Mouse (Mus musculus): ENCODE results near the gene Clns1a. TPM values are rescaled to one million over a fixed set of nuclear protein-coding genes. Genes with fewer than 3 reads are reported as not detected.

Gene Clns1a
- polyA plus RNA-seq, 1 experiment from 2014 or later: 170 TPM

- 88% methylated on average over 5 of the region's 5 CpGs for WGBS
- ATAC-seq (ENCODE audit: low FRiP score): no peak
Measured at GRCm38 (mm10) chr7:97707809-97708208, 11.4 kb downstream of the Clns1a start.

GRCm38 (mm10) chr7:97709204-97709603 lies 12.8 kb downstream of the Clns1a start:
- no peak overlapping the region for H3K9ac ChIP-seq (replicated peaks)
- H3K36me3 ChIP-seq: peaks cover 23% of the 10 kb centered on the region
- WGBS: 82% methylated on average over 3 of the region's 3 CpGs
- no peak overlapping the region for H3K4me3 ChIP-seq (replicated peaks)
- H3K4me1 ChIP-seq: no peaks in the 10 kb centered on the region
- no peaks in the 10 kb centered on the region for H3K9me3 ChIP-seq (replicated peaks)
- H3K27ac ChIP-seq (replicated peaks): no peak overlapping the region
- H3K4me2 ChIP-seq: no peak overlapping the region
- no peaks in the 10 kb centered on the region for H3K27me3 ChIP-seq (replicated peaks)
- no peak for ATAC-seq (ENCODE audit: low FRiP score)

More at GRCm38 (mm10) chr7:97707809-97708208, 11.4 kb downstream of the Clns1a start:
- peaks cover 14% of the 10 kb centered on the region for H3K36me3 ChIP-seq
- H3K27me3 ChIP-seq (replicated peaks): no peaks in the 10 kb centered on the region
- no peaks in the 10 kb centered on the region for H3K4me1 ChIP-seq
- H3K9me3 ChIP-seq (replicated peaks): no peaks in the 10 kb centered on the region
- no peak overlapping the region for H3K4me2 ChIP-seq
- no peak overlapping the region for H3K4me3 ChIP-seq (replicated peaks)
- no peak overlapping the region for H3K9ac ChIP-seq (replicated peaks)
- H3K27ac ChIP-seq (replicated peaks): no peak overlapping the region

- Histone ChIP-seq H3K27ac (replicated peaks) (no peak overlapping the region), H3K4me2 (no peak overlapping the region), H3K27me3 (replicated peaks) (no peaks in the 10 kb centered on the region), H3K9ac (replicated peaks) (no peak overlapping the region), H3K4me3 (replicated peaks) (no peak overlapping the region), H3K9me3 (replicated peaks) (no peaks in the 10 kb centered on the region), H3K36me3 (peaks cover 68% of the 10 kb centered on the region), H3K4me1 (no peaks in the 10 kb centered on the region)
- no peak for ATAC-seq (ENCODE audit: low FRiP score)
- WGBS: 94% methylated on average over 5 of the region's 5 CpGs
Measured at GRCm38 (mm10) chr7:97714651-97715050, 18.2 kb downstream of the Clns1a start.

DNA sequence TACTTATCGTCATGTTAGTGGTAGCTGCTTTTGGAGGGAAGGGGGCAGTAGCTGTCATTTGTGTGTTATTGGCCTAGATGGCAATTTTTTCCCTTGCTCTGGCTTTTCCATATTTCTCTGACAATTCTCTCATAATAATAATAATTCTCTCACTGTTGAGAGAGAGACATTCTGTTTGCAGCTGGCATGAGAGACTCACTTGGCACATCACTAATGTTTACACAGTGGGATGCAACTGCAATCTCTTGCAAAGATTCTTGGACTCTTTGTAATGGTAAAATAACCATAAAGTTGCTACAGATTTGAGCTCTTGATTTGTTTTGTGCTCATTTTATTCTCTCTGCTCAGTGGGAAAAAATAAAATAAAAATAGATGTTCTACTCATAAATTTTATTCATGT lies 20.9 kb downstream of the Clns1a start:
- Histone ChIP-seq H3K9me3 (replicated peaks) (no peaks in the 10 kb centered on the region), H3K36me3 (peaks cover 73% of the 10 kb centered on the region), H3K27ac (replicated peaks) (no peak overlapping the region), H3K4me2 (no peak overlapping the region), H3K4me3 (replicated peaks) (no peak overlapping the region), H3K27me3 (replicated peaks) (no peaks in the 10 kb centered on the region), H3K9ac (replicated peaks) (no peak overlapping the region), H3K4me1 (no peaks in the 10 kb centered on the region)
- ATAC-seq (ENCODE audit: low FRiP score): no peak
- 87% methylated on average over 1 of the region's 1 CpGs for WGBS

- no peak overlapping the region for H3K9ac ChIP-seq (replicated peaks)
- H3K4me1 ChIP-seq: no peaks in the 10 kb centered on the region
- H3K9me3 ChIP-seq (replicated peaks): no peaks in the 10 kb centered on the region
- no peak overlapping the region for H3K4me2 ChIP-seq
- ATAC-seq (ENCODE audit: low FRiP score): no peak
- 75% methylated on average over 5 of the region's 5 CpGs for WGBS
- peaks cover 61% of the 10 kb centered on the region for H3K36me3 ChIP-seq
- H3K27me3 ChIP-seq (replicated peaks): no peaks in the 10 kb centered on the region
- H3K4me3 ChIP-seq (replicated peaks): no peak overlapping the region
- no peak overlapping the region for H3K27ac ChIP-seq (replicated peaks)
Measured at GRCm38 (mm10) chr7:97719078-97719477, 22.6 kb downstream of the Clns1a start.

- no peak for ATAC-seq (ENCODE audit: low FRiP score)
- Histone ChIP-seq H3K9me3 (replicated peaks) (no peaks in the 10 kb centered on the region), H3K4me1 (no peaks in the 10 kb centered on the region), H3K27ac (replicated peaks) (no peak overlapping the region), H3K4me2 (no peak overlapping the region), H3K27me3 (replicated peaks) (no peaks in the 10 kb centered on the region), H3K36me3 (peaks cover 53% of the 10 kb centered on the region), H3K9ac (replicated peaks) (no peak overlapping the region), H3K4me3 (replicated peaks) (no peak overlapping the region)
- WGBS: 84% methylated on average over 5 of the region's 5 CpGs
Measured at GRCm38 (mm10) chr7:97720109-97720508, 23.7 kb downstream of the Clns1a start.

DNA sequence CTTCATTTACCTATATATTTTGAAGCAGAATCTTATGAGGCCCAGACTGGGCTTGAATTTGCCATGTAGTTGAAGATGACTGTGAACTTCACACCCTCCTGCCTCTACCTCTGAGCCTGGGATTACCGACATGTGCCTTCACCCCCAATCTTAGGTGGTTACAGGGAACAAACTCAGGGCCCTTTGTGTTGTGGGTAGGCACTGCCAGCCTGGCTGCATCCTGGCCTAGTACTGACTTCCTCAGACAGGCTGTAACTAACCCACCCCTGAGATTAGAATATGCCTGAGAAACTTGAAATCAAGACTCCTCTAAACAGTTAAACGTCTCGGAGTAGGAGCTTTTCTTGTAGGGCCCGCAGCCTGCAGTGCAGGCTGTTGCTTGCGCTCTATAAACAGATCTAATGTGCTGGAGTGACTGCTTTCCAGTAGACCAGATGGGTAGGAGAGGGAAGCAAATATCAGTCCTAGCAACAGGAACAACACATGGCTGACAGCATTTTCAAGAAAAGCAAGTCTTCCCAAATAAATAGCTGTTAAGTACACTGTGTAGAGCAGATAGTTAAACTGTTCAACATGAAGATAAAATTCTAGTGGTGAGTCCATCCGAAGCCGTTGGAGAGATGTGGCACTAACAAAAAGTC lies 26.0 kb downstream of the Clns1a start:
- no peaks in the 10 kb centered on the region for H3K4me1 ChIP-seq
- no peaks in the 10 kb centered on the region for H3K9me3 ChIP-seq (replicated peaks)
- no peak overlapping the region for H3K9ac ChIP-seq (replicated peaks)
- H3K4me2 ChIP-seq: no peak overlapping the region
- WGBS: 89% methylated on average over 7 of the region's 7 CpGs
- no peak overlapping the region for H3K27ac ChIP-seq (replicated peaks)
- no peak overlapping the region for H3K4me3 ChIP-seq (replicated peaks)
- no peak for ATAC-seq (ENCODE audit: low FRiP score)
- H3K27me3 ChIP-seq (replicated peaks): no peaks in the 10 kb centered on the region
- peaks cover 44% of the 10 kb centered on the region for H3K36me3 ChIP-seq

DNA sequence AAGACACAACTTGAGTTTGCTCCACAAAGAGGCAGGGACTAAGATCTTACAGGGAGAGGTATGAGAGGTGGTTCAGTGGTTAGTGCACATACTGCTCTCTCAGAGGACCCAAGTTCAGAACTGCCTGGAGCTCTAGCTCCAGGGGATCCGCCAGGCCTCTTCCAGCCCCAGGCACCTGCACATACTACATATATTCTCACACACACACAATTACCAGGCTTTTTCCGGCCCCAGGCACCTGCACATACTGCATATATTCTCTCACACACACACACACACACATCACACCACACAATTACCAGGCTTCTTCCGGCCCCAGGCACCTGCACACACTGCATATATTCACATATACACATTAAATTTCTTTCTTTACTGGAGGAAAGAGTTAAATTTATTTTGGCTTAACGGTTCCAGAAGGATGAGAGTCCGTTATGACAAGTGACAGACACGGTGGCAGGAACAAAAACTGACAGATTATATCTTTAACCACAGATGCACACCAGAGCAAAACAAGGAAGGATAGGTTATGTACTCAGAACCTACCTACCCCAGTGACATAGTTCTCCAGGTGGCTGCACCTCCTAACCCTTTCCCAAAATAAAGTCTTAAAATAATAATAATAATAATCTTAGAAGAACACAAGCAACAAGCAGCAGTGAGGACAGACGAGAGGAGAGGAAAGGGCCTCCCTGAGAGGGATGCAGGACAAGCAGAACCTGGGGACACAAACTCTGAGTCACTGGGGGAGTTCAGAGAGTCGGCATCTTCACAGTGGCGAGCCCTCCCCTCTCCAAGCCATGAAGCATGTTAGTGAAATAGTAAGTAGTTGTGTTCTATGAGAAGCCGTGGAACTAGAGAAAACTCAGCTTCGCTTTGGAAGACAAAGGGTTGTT lies 27.5 kb downstream of the Clns1a start:
- Histone ChIP-seq H3K27me3 (replicated peaks) (no peaks in the 10 kb centered on the region), H3K4me3 (replicated peaks) (no peak overlapping the region), H3K9ac (replicated peaks) (no peak overlapping the region), H3K4me1 (peaks cover 4% of the 10 kb centered on the region; the same call in 1 of the 2 replicates), H3K27ac (replicated peaks) (no peak overlapping the region), H3K4me2 (no peak overlapping the region), H3K9me3 (replicated peaks) (no peaks in the 10 kb centered on the region), H3K36me3 (peaks cover 35% of the 10 kb centered on the region)
- WGBS: 89% methylated on average over 11 of the region's 11 CpGs
- no peak for ATAC-seq (ENCODE audit: low FRiP score)

- no peak for ATAC-seq (ENCODE audit: low FRiP score)
- no peak overlapping the region for H3K4me2 ChIP-seq
- H3K9ac ChIP-seq (replicated peaks): no peak overlapping the region
- H3K27me3 ChIP-seq (replicated peaks): no peaks in the 10 kb centered on the region
- no peaks in the 10 kb centered on the region for H3K9me3 ChIP-seq (replicated peaks)
- peaks cover 21% of the 10 kb centered on the region for H3K36me3 ChIP-seq
- H3K4me3 ChIP-seq (replicated peaks): no peak overlapping the region
- H3K27ac ChIP-seq (replicated peaks): no peak overlapping the region
- peaks cover 11% of the 10 kb centered on the region for H3K4me1 ChIP-seq
- 96% methylated on average over 6 of the region's 6 CpGs for WGBS
Measured at GRCm38 (mm10) chr7:97725401-97725800, 29.0 kb downstream of the Clns1a start.

DNA sequence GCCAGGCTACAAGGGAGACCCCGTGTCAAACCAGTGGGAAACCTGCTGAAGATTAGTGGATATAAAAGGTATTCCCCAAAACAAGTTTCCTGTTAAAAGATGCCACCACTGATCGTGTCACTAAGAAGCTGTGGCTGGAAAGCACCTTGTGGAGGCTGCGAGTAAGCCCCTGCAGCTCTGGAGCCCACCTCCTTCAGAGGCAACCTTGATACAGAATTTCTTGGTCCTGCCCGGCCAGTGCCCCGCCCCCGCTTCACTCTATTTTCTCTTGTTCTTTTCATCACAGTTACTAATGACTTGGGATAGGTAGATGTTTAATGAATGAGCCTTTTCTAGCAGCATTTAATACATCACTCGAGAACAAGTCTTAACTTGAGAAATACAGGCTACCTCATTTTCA lies 29.6 kb downstream of the Clns1a start:
- peaks cover 17% of the 10 kb centered on the region for H3K36me3 ChIP-seq
- ATAC-seq (ENCODE audit: low FRiP score): no peak
- no peaks in the 10 kb centered on the region for H3K9me3 ChIP-seq (replicated peaks)
- no peak overlapping the region for H3K4me3 ChIP-seq (replicated peaks)
- WGBS: 91% methylated on average over 7 of the region's 7 CpGs
- H3K27me3 ChIP-seq (replicated peaks): no peaks in the 10 kb centered on the region
- H3K9ac ChIP-seq (replicated peaks): no peak overlapping the region
- H3K4me2 ChIP-seq: no peak overlapping the region
- H3K4me1 ChIP-seq: peaks cover 11% of the 10 kb centered on the region
- H3K27ac ChIP-seq (replicated peaks): no peak overlapping the region

DNA sequence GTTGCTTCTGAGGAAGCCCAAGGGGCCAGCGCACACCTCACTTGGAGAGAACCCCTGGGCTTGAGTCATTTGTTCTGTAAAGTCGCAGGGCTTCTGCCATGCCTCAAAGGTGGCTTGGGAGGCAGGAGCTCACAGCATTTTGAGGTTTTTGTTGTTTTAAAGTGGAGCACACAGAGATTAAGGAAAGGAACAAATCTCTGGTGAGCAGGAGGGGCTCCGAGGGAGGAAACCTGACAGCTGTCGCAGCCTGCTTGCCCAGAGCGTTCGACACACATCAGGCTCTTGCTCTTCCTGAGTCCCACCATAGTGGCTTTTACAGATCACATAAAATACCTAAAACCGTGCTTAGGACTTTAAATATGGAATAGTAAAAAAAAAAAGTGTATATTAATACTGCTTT lies 30.3 kb downstream of the Clns1a start:
- H3K4me3 ChIP-seq (replicated peaks): no peak overlapping the region
- H3K27ac ChIP-seq (replicated peaks): no peak overlapping the region
- no peak overlapping the region for H3K4me2 ChIP-seq
- no peak for ATAC-seq (ENCODE audit: low FRiP score)
- H3K9me3 ChIP-seq (replicated peaks): no peaks in the 10 kb centered on the region
- 80% methylated on average over 7 of the region's 7 CpGs for WGBS
- peaks cover 15% of the 10 kb centered on the region for H3K4me1 ChIP-seq
- no peak overlapping the region for H3K9ac ChIP-seq (replicated peaks)
- H3K36me3 ChIP-seq: peaks cover 16% of the 10 kb centered on the region
- no peaks in the 10 kb centered on the region for H3K27me3 ChIP-seq (replicated peaks)
